Mouse (Mus musculus): ENCODE results near the gene Rsph14. TPM values are rescaled to one million over a fixed set of nuclear protein-coding genes. Genes with fewer than 3 reads are reported as not detected.

The Rsph14 gene
- polyA plus RNA-seq, 1 experiment from 2014 or later, result not detected

GRCm38 (mm10) chr10:74994863-74995262, 37.5 kb downstream of the Rsph14 start:
- H3K9me3 ChIP-seq (ENCODE audit: control insufficient read depth, low read length), result no peaks in the 10 kb centered on the region
- H3K27me3 ChIP-seq (ENCODE audit: control insufficient read depth, insufficient read depth, low read length), result no peaks in the 10 kb centered on the region
- peaks cover 4% of the 10 kb centered on the region; the same call in 1 of the 2 replicates for H3K36me3 ChIP-seq (ENCODE audit: control insufficient read depth, insufficient read depth, low read length)
- H3K9ac ChIP-seq (ENCODE audit: low read length), result no peak overlapping the region
- DNase-seq (ENCODE audit: low spot score) (no peak), ATAC-seq (replicated peaks; ENCODE audit: low FRiP score) (peak; percentile 27; the same call in 1 of the 2 replicates)
- peaks cover 9% of the 10 kb centered on the region for H3K4me1 ChIP-seq (replicated peaks; ENCODE audit: control insufficient read depth, insufficient read depth, low read length)
- peak overlapping the region; percentile 49; the same call in 1 of the 2 replicates for H3K4me2 ChIP-seq (ENCODE audit: low read depth, low read length, severe bottlenecking)
- no peak overlapping the region for H3K4me3 ChIP-seq (ENCODE audit: low read depth, low read length)
- no peak overlapping the region for H3K27ac ChIP-seq (ENCODE audit: low read depth, low read length)
- 12% methylated on average over 5 of the region's 5 CpGs for WGBS

- peaks cover 4% of the 10 kb centered on the region; the same call in 1 of the 2 replicates for H3K36me3 ChIP-seq (ENCODE audit: control insufficient read depth, insufficient read depth, low read length)
- no peak overlapping the region for H3K4me2 ChIP-seq (ENCODE audit: low read depth, low read length, severe bottlenecking)
- 55% methylated on average over 26 of the region's 26 CpGs for WGBS
- no peak for ATAC-seq (replicated peaks; ENCODE audit: low FRiP score)
- no peak for DNase-seq (ENCODE audit: low spot score)
- H3K27ac ChIP-seq (ENCODE audit: low read depth, low read length), result no peak overlapping the region
- no peaks in the 10 kb centered on the region for H3K27me3 ChIP-seq (ENCODE audit: control insufficient read depth, insufficient read depth, low read length)
- no peaks in the 10 kb centered on the region for H3K9me3 ChIP-seq (ENCODE audit: control insufficient read depth, low read length)
- H3K4me1 ChIP-seq (replicated peaks; ENCODE audit: control insufficient read depth, insufficient read depth, low read length), result peaks cover 9% of the 10 kb centered on the region
- no peak overlapping the region for H3K9ac ChIP-seq (ENCODE audit: low read length)
- H3K4me3 ChIP-seq (ENCODE audit: low read depth, low read length), result no peak overlapping the region
Measured at GRCm38 (mm10) chr10:74990584-74991322, 41.6 kb downstream of the Rsph14 start.

- Histone ChIP-seq H3K36me3 (ENCODE audit: control insufficient read depth, insufficient read depth, low read length) (peaks cover 4% of the 10 kb centered on the region; the same call in 1 of the 2 replicates), H3K9me3 (ENCODE audit: control insufficient read depth, low read length) (no peaks in the 10 kb centered on the region), H3K27ac (ENCODE audit: low read depth, low read length) (no peak overlapping the region), H3K4me2 (ENCODE audit: low read depth, low read length, severe bottlenecking) (no peak overlapping the region), H3K4me1 (replicated peaks; ENCODE audit: control insufficient read depth, insufficient read depth, low read length) (peaks cover under 1% of the 10 kb centered on the region), H3K9ac (ENCODE audit: low read length) (no peak overlapping the region), H3K4me3 (ENCODE audit: low read depth, low read length) (no peak overlapping the region), H3K27me3 (ENCODE audit: control insufficient read depth, insufficient read depth, low read length) (no peaks in the 10 kb centered on the region)
- ATAC-seq (replicated peaks; ENCODE audit: low FRiP score), result no peak
- WGBS, result 76% methylated on average over 4 of the region's 4 CpGs
- DNase-seq (ENCODE audit: low spot score), result no peak
Measured at GRCm38 (mm10) chr10:74989814-74990213, 42.6 kb downstream of the Rsph14 start.

GRCm38 (mm10) chr10:74987698-74988470, 44.5 kb downstream of the Rsph14 start:
- Histone ChIP-seq H3K27ac (ENCODE audit: low read depth, low read length) (no peak overlapping the region), H3K4me2 (ENCODE audit: low read depth, low read length, severe bottlenecking) (no peak overlapping the region), H3K9me3 (ENCODE audit: control insufficient read depth, low read length) (no peaks in the 10 kb centered on the region), H3K9ac (ENCODE audit: low read length) (no peak overlapping the region), H3K4me3 (ENCODE audit: low read depth, low read length) (no peak overlapping the region), H3K36me3 (ENCODE audit: control insufficient read depth, insufficient read depth, low read length) (peaks cover 4% of the 10 kb centered on the region; the same call in 1 of the 2 replicates), H3K4me1 (replicated peaks; ENCODE audit: control insufficient read depth, insufficient read depth, low read length) (no peaks in the 10 kb centered on the region), H3K27me3 (ENCODE audit: control insufficient read depth, insufficient read depth, low read length) (no peaks in the 10 kb centered on the region)
- 86% methylated on average over 14 of the region's 14 CpGs for WGBS
- ATAC-seq (replicated peaks; ENCODE audit: low FRiP score), result no peak
- DNase-seq (ENCODE audit: low spot score), result no peak

GRCm38 (mm10) chr10:74983176-74983575, 49.2 kb downstream of the Rsph14 start:
- ATAC-seq (replicated peaks; ENCODE audit: low FRiP score) (no peak), DNase-seq (ENCODE audit: low spot score) (no peak)
- H3K4me1 ChIP-seq (replicated peaks; ENCODE audit: control insufficient read depth, insufficient read depth, low read length), result no peaks in the 10 kb centered on the region
- H3K9ac ChIP-seq (ENCODE audit: low read length), result no peak overlapping the region
- no peak overlapping the region for H3K27ac ChIP-seq (ENCODE audit: low read depth, low read length)
- H3K36me3 ChIP-seq (ENCODE audit: control insufficient read depth, insufficient read depth, low read length), result no peaks in the 10 kb centered on the region
- H3K4me3 ChIP-seq (ENCODE audit: low read depth, low read length), result no peak overlapping the region
- H3K9me3 ChIP-seq (ENCODE audit: control insufficient read depth, low read length), result no peaks in the 10 kb centered on the region
- WGBS, result 74% methylated on average over 8 of the region's 8 CpGs
- H3K4me2 ChIP-seq (ENCODE audit: low read depth, low read length, severe bottlenecking), result no peak overlapping the region
- no peaks in the 10 kb centered on the region for H3K27me3 ChIP-seq (ENCODE audit: control insufficient read depth, insufficient read depth, low read length)

- WGBS, result 89% methylated on average over 12 of the region's 12 CpGs
- Histone ChIP-seq H3K4me3 (ENCODE audit: low read depth, low read length) (no peak overlapping the region), H3K9me3 (ENCODE audit: control insufficient read depth, low read length) (no peaks in the 10 kb centered on the region), H3K27me3 (ENCODE audit: control insufficient read depth, insufficient read depth, low read length) (no peaks in the 10 kb centered on the region), H3K36me3 (ENCODE audit: control insufficient read depth, insufficient read depth, low read length) (no peaks in the 10 kb centered on the region), H3K27ac (ENCODE audit: low read depth, low read length) (no peak overlapping the region), H3K4me1 (replicated peaks; ENCODE audit: control insufficient read depth, insufficient read depth, low read length) (no peaks in the 10 kb centered on the region), H3K4me2 (ENCODE audit: low read depth, low read length, severe bottlenecking) (no peak overlapping the region), H3K9ac (ENCODE audit: low read length) (no peak overlapping the region)
- DNase-seq (ENCODE audit: low spot score) (no peak), ATAC-seq (replicated peaks; ENCODE audit: low FRiP score) (no peak)
Measured at GRCm38 (mm10) chr10:74981159-74981558, 51.2 kb downstream of the Rsph14 start.

GRCm38 (mm10) chr10:74978056-74978455, 54.3 kb downstream of the Rsph14 start:
- WGBS, result 89% methylated on average over 4 of the region's 4 CpGs
- H3K27me3 ChIP-seq (ENCODE audit: control insufficient read depth, insufficient read depth, low read length), result no peaks in the 10 kb centered on the region
- H3K27ac ChIP-seq (ENCODE audit: low read depth, low read length), result no peak overlapping the region
- DNase-seq (ENCODE audit: low spot score), result no peak
- H3K4me2 ChIP-seq (ENCODE audit: low read depth, low read length, severe bottlenecking), result no peak overlapping the region
- no peaks in the 10 kb centered on the region for H3K9me3 ChIP-seq (ENCODE audit: control insufficient read depth, low read length)
- H3K4me3 ChIP-seq (ENCODE audit: low read depth, low read length), result no peak overlapping the region
- no peak overlapping the region for H3K9ac ChIP-seq (ENCODE audit: low read length)
- ATAC-seq (replicated peaks; ENCODE audit: low FRiP score), result no peak
- no peaks in the 10 kb centered on the region for H3K36me3 ChIP-seq (ENCODE audit: control insufficient read depth, insufficient read depth, low read length)
- no peaks in the 10 kb centered on the region for H3K4me1 ChIP-seq (replicated peaks; ENCODE audit: control insufficient read depth, insufficient read depth, low read length)

GRCm38 (mm10) chr10:74976429-74976828, 56.0 kb downstream of the Rsph14 start:
- H3K36me3 ChIP-seq (ENCODE audit: control insufficient read depth, insufficient read depth, low read length), result no peaks in the 10 kb centered on the region
- H3K4me1 ChIP-seq (replicated peaks; ENCODE audit: control insufficient read depth, insufficient read depth, low read length), result no peaks in the 10 kb centered on the region
- no peak overlapping the region for H3K4me3 ChIP-seq (ENCODE audit: low read depth, low read length)
- WGBS, result 80% methylated on average over 7 of the region's 7 CpGs
- no peak overlapping the region for H3K4me2 ChIP-seq (ENCODE audit: low read depth, low read length, severe bottlenecking)
- no peaks in the 10 kb centered on the region for H3K9me3 ChIP-seq (ENCODE audit: control insufficient read depth, low read length)
- DNase-seq (ENCODE audit: low spot score) (no peak), ATAC-seq (replicated peaks; ENCODE audit: low FRiP score) (no peak)
- H3K9ac ChIP-seq (ENCODE audit: low read length), result no peak overlapping the region
- H3K27ac ChIP-seq (ENCODE audit: low read depth, low read length), result no peak overlapping the region
- H3K27me3 ChIP-seq (ENCODE audit: control insufficient read depth, insufficient read depth, low read length), result no peaks in the 10 kb centered on the region

Data from forebrain, embryonic 11.5 days (tissue).